Comparison of ENCODE assay signal across 22 mouse cellular contexts in genomic region chr4:63817505-63817904, GRCm38 (mm10). TPM values are rescaled to one million over a fixed set of nuclear protein-coding genes. Genes with fewer than 3 reads are reported as not detected.
"Had no signal": no experiment of that assay in that cellular context is flagged by ENCODE, and none has a peak within 500 bp of the region (broad histone marks: within the 10 kb centered on the region; RNA-seq: fewer than 3 reads in every experiment).

No protein-coding gene starts in this region.

- ATAC-seq: intestine, embryonic 16.5 days had no signal

- DNase-seq: kidney, adult 18-20 months; kidney, adult 9 months; kidney, postnatal 14 days; kidney, postnatal 4 days; liver, embryonic 13.5 days; lung, adult 2 months; lung, postnatal 14 days; lung, postnatal 4 days; midbrain, embryonic 14.5 days; right cerebral cortex, postnatal 4 days; thymus, postnatal 25 days had no signal

- H3K9ac ChIP-seq: liver, embryonic 13.5 days; neural tube, embryonic 12.5 days; neural tube, embryonic 15.5 days had no signal

- H3K27ac ChIP-seq: liver, embryonic 13.5 days; neural tube, embryonic 12.5 days; neural tube, embryonic 15.5 days had no signal

- H3K4me1 ChIP-seq: liver, embryonic 13.5 days; neural tube, embryonic 12.5 days; neural tube, embryonic 15.5 days had no signal

- H3K36me3 ChIP-seq: liver, embryonic 13.5 days; neural tube, embryonic 12.5 days; neural tube, embryonic 15.5 days had no signal

- H3K27me3 ChIP-seq: liver, embryonic 13.5 days; neural tube, embryonic 12.5 days; neural tube, embryonic 15.5 days had no signal

- H3K4me3 ChIP-seq: liver, embryonic 13.5 days; neural tube, embryonic 12.5 days; neural tube, embryonic 15.5 days had no signal

- H3K4me2 ChIP-seq: liver, embryonic 13.5 days; midbrain, embryonic 11.5 days; neural tube, embryonic 12.5 days; neural tube, embryonic 15.5 days had no signal

- H3K9me3 ChIP-seq: liver, embryonic 13.5 days; neural tube, embryonic 12.5 days; neural tube, embryonic 15.5 days had no signal

RNA-seq across cellular contexts. Expression of gene Tnfsf8, which starts 43.6 kb away (rescaled TPM):
- total RNA-seq: layer of hippocampus, adult 18-20 months; layer of hippocampus, postnatal 25 days; left cerebral cortex, adult 18-20 months; left cerebral cortex, postnatal 36 days had no signal
- polyA plus RNA-seq: limb, embryonic 11.5 days; liver, embryonic 13.5 days; liver, embryonic 16.5 days; midbrain, embryonic 11.5 days; neural tube, embryonic 12.5 days; neural tube, embryonic 15.5 days; stomach, embryonic 14.5 days had no signal
